Mouse (Mus musculus) ES-Bruce4 (cell line): ENCODE results near the gene Clint1.

Experiments
- CTCF ChIP-seq: IDR thresholded peaks from one replicate; pipeline ENCODE4 v1.8.1; 2011; ENCODE audit warnings: low read depth, low read length
- EP300 ChIP-seq: IDR thresholded peaks from 2 replicates; pipeline ENCODE4 v1.6.1; 2011; ENCODE audit warnings: low read depth, low read length; ENCODE audit not compliant: insufficient read depth

DNA sequence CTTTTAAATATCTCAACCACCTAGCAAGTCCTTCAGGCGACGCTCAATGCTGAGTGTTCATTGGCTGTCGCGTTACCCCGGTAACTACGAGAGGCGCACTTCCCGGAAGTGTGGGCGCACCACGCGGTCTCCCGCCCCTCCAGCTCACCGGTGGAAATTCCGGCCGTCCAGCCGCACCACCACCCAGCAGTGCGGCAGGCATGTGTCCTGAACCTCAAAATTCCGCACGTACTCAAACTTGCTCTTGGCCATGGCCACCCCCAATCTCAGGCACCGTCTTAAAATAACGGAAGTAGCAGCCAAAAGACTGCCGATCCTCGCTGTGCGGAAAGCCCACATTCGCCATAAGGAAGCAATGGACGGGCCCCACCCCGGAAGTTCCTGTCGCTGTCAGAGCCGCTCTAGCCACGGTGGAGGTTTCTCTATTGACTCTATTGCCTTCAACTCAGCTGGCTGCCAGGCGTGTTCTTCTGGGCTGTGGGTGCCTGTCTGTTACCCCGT lies 103.3 kb downstream of the Clint1 start, which contains the start of gene Thg1l:
- no peak for TF ChIP-seq CTCF
- no peak for TF ChIP-seq EP300
